Mouse (Mus musculus) WW6 (cell line): Measurements from ENCODE around the gene Psmd3.
"Not testable (repeated sequence)": the region's sequence is repeated elsewhere in the genome, so short reads cannot be mapped to it uniquely, and the experiment has no call there.

ENCODE experiments used
- DNase-seq: peaks from one replicate; pipeline ENCODE4 v3.0.0-alpha.2; 2013; ENCODE audit warnings: low read depth, low spot score

Psmd3 gene

GRCm38 (mm10) chr11:98681786-98682745 lies at the start of gene Psmd3:
TSS of gene Psmd3 (plus strand) at chr11:98682554.
- peak; percentile 99 for DNase-seq

GRCm38 (mm10) chr11:98635312-98635970 lies 46.9 kb upstream of the Psmd3 start:
- not testable (repeated sequence) for DNase-seq

- DNase-seq = no peak
These were observed 44.9 kb upstream of the Psmd3 start for GRCm38 (mm10) chr11:98637501-98637900.

DNA sequence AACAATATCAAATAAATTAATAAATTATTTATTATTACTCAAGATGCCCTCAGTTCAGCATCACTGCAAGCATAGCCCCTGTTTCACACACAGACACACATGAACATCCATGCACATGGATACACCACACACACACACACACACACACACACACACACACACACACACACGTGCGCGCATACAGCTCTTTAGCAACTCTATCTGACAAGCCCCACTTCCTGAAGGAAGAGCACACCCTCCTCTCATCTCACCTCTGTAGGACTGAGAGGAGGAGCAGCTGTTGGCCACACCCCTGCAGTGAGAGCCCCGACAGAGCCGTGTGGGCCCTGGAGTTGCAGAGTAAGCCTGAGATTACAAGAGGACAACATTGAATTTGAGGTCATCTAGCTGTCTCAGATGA lies 42.3 kb upstream of the Psmd3 start:
- no peak for DNase-seq

- no peak for DNase-seq
These were observed 37.6 kb upstream of the Psmd3 start for GRCm38 (mm10) chr11:98644757-98645156.

GRCm38 (mm10) chr11:98645946-98646345 lies 36.4 kb upstream of the Psmd3 start:
- no peak for DNase-seq

DNA sequence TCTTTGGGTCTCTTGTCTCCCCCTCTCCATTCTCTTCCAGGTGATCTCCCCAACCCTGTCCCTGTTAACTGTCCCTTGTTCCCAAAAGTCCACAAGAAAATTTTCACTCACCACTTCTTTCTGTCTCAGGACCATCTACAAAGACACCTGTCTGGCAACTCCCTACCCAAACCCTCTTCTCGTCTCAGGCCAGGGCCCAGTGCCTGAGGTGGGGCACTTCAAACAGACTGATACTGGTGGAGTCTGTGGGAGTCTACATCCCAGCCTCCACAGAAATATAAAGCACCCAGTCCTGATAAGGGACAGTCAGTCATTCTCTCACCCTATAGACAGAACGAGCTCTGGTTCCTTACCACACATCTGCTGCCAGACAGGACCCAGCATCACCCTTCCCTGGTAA lies 35.9 kb upstream of the Psmd3 start, which contains the start of gene Gsdma2:
Gene Gsdma2 (plus strand): TSS at position 301 of the 400 bp plus-strand sequence.
- no peak for DNase-seq

GRCm38 (mm10) chr11:98655076-98655475 lies 27.3 kb upstream of the Psmd3 start:
- not testable (repeated sequence) for DNase-seq

DNA sequence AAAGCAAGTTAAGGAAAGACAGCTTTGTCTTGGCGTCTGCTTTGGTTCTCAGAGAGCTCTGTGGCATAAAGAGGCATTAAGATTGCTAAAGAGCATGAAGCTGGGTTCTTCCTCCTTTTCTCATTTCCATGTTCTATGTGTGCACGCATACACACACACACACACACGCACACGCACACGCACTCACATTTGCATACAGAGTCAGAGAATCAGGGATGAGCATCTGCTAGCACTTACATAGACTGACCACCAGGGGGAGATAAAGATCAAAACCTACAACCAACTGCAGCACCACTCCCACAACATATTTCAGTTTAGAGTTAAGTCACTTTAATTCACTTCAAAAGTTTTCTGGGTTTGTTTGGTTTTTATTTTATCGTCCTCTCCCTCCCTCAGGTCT lies 21.8 kb upstream of the Psmd3 start:
- DNase-seq = no peak

DNA sequence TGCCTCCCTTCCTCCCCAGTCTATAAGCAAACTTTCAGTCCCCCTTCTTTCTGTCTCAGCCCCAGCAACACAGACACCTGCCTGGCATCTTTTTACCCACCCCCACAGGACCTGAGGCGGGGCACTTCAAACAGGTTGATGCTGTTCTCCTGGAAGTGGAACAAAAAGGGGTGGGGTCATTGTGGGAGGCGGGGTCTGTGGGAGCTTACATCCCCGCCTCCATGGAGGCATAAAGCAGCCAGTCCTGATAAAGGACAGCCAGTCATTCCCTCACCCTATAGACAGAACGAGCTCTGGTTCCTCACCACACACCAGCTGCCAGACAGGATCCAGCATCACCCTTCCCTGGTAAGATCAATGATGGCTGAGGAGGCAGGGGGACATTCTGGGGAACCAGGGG lies 18.3 kb upstream of the Psmd3 start, which contains the start of gene Gsdma:
Gene Gsdma (plus strand): TSS at position 261 of the 400 bp plus-strand sequence.
- no peak for DNase-seq

DNA sequence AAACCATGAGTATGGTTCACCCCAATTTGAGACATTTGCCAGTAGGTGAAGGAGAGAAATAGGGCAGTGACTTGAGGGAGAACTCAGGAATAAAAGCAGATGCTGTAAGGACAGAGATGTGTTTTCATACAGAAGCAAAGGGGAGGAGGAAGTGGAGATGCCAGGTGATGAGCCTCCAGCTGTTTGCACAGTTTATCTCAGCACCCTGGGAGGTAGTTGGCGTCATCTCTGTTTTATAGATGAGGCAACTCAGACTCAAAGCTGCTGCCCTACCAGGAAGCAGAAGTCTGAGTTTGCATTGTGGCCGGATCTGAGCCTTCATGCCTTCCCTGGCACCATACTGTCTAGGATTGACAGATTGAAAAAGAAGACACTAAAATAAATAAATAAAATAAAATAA lies 13.4 kb upstream of the Psmd3 start:
- no peak for DNase-seq

GRCm38 (mm10) chr11:98671284-98671815 lies 11.0 kb upstream of the Psmd3 start:
- no peak for DNase-seq

- no peak for DNase-seq
These were observed 10.5 kb upstream of the Psmd3 start for GRCm38 (mm10) chr11:98671857-98672256.

- no peak for DNase-seq
These were observed 9.9 kb upstream of the Psmd3 start for GRCm38 (mm10) chr11:98672482-98672881.

- not testable (repeated sequence) for DNase-seq
These were observed 9.2 kb upstream of the Psmd3 start for GRCm38 (mm10) chr11:98673136-98673535.

- no peak for DNase-seq
These were observed 6.5 kb upstream of the Psmd3 start for GRCm38 (mm10) chr11:98675829-98676363.

GRCm38 (mm10) chr11:98680023-98680422 lies 2.3 kb upstream of the Psmd3 start:
- no peak for DNase-seq

- peak; percentile 42 for DNase-seq
These were observed 1.8 kb upstream of the Psmd3 start for GRCm38 (mm10) chr11:98680595-98680994.

DNA sequence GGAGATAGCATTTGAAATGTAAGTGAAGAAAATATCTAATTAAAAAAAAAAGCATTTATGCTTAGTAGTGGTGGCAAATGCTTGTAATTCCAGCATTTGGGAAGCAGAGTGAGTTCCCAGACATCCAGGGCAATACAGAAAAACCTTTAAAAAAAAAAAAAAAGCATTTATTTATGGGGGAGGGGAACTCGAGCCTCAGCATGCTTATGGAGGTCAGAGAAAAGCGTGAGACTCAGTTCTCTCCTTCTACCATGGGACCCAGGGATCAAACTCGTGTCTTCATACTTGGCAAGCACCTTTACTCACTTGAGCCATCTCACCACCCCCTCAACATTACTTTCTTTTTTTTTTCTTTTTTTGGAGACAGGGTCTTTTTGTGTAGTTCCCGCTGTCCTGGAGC lies 1.2 kb upstream of the Psmd3 start:
- DNase-seq = no peak

GRCm38 (mm10) chr11:98682811-98683210 lies 457 bp downstream of the Psmd3 start:
- DNase-seq = no peak

- no peak for DNase-seq
These were observed 3.3 kb downstream of the Psmd3 start for GRCm38 (mm10) chr11:98685642-98686041.

DNA sequence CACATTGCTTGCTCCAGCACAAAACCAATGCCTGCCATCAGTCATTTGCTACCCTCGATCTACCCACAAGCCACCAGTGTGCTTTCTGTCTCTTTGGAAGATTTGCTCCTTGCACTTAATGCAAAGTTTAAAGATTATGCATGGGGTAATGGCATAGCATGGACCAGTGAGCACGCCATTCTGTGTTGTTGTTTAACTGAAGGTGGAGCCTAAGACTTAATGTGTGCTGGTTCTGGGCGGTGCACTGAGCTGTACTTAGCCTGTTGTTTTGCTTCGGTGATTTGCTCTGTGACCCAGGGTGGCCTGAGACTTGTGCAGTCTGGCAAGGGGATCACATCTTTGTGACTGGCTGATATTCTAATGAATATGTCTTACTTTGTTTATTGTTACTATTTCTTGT lies 4.6 kb downstream of the Psmd3 start:
- no peak for DNase-seq
